Mouse (Mus musculus) large intestine, adult 2 months (tissue): Measurements from ENCODE around the gene Cradd. TPM values are rescaled to one million over a fixed set of nuclear protein-coding genes. Genes with fewer than 3 reads are reported as not detected.

Experiments used
- DNase-seq: peaks from one replicate; pipeline ENCODE4 v3.0.0-alpha.2; 2012; ENCODE audit warnings: low read depth, low spot score
- WGBS: fragments of 180-500 bp; shearing (Covaris S2); methylation state at CpG from one replicate; pipeline ENCODE4 v1.1.7; 2018; 5-methylcytosine and 5-hydroxymethylcytosine counted together
- polyA plus RNA-seq: library from polyadenylated mRNA; depleted of rRNA; stranded (reverse); fragments of >200 nt; gene quantifications from 2 replicates; pipeline ENCODE4 v1.2.3, GENCODE M21; 2012

The Cradd gene
- polyA plus RNA-seq, 1 experiment = 13.4 TPM

- 5% methylated on average over 4 of the region's 4 CpGs for WGBS
- DNase-seq = no peak
These were observed 13.0 kb upstream of the Cradd start for GRCm38 (mm10) chr10:95336781-95337544.

- no peak for DNase-seq
- 95% methylated on average over 1 of the region's 1 CpGs for WGBS
These were observed 10.9 kb upstream of the Cradd start for GRCm38 (mm10) chr10:95334826-95335225.

GRCm38 (mm10) chr10:95332596-95332995, 8.7 kb upstream of the Cradd start:
- WGBS = 89% methylated on average over 3 of the region's 3 CpGs
- no peak for DNase-seq

GRCm38 (mm10) chr10:95330375-95331363, 6.7 kb upstream of the Cradd start:
- DNase-seq = no peak
- WGBS = 85% methylated on average over 9 of the region's 9 CpGs

- 90% methylated on average over 1 of the region's 1 CpGs for WGBS
- no peak for DNase-seq
These were observed 6.0 kb upstream of the Cradd start for GRCm38 (mm10) chr10:95329884-95330283.

DNA sequence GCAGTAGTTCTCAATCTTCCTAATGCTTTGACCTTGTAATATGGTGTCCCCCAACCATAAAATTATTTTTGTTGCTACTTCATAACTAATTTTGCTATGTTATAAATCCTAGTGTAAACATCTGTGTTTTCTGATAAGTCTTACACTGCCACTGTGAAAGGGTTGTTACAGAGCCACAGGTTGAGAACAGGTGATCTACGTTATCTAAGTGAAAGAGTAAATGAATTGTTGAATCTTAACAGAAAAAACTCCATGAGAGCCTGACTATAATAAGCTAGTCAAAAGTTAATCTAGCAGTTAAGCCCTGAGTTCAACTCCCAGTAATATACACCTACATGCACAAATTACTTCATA, 322 bp upstream of the Cradd start:
- 16% methylated on average over 1 of the region's 1 CpGs for WGBS
- DNase-seq = no peak

DNA sequence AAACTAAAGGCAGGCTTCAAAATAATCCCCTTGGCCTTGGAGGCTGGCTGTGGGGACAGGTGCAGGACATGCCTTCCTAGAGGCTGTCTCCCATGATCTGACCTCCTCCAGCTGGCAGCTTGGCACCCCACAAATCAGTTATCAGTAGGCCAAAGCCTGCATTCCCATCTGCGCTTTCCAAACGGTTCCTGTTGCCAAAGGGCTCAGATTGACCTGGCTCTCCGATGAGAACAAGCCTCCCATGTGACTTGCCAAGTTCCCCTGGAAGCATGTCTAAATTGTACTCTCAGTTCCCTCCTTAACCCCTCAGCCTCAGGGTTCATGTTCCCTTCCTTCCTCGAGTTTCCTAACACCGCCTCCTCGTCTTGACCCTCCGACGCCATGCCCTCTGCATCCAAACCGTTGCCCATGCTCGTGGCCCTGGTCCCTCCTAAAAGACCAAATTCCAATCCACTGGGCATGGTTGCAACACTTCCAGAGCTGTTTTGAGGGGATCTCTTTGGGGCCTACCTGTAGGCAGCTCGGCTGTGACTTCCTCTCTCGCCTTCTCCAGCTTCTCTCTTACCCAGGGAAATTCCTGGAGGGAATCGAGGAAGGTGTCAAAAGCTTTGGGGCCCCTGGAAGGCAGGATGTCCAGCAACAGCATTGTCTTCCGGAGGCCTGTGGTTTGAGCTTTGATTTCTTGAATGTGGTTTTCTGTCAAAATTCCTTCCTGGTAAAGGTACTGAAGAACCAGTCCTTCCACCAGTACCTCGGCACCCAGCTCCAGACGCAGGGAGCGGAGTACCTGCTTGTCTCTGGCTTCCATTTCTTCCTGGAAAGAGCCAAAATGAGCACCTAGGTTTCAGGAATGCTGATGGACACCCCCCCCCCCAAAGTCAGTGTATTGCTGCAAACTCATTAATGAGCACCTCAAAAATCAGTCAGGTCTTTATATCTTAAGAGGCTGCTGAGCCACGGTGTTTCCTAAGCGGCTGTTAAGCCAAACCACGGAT, 1.6 kb downstream of the Cradd start:
- WGBS = 36% methylated on average over 20 of the region's 20 CpGs
- DNase-seq = no peak

- DNase-seq = no peak
- WGBS = 45% methylated on average over 13 of the region's 13 CpGs
These were observed 4.9 kb downstream of the Cradd start for GRCm38 (mm10) chr10:95319001-95319400.

GRCm38 (mm10) chr10:95318392-95318708, 5.6 kb downstream of the Cradd start:
- 85% methylated on average over 7 of the region's 7 CpGs for WGBS
- no peak for DNase-seq

GRCm38 (mm10) chr10:95317581-95318391, 6.1 kb downstream of the Cradd start:
- DNase-seq = no peak
- WGBS = 92% methylated on average over 21 of the region's 21 CpGs

- 87% methylated on average over 14 of the region's 14 CpGs for WGBS
- no peak for DNase-seq
These were observed 6.8 kb downstream of the Cradd start for GRCm38 (mm10) chr10:95317091-95317490.

DNA sequence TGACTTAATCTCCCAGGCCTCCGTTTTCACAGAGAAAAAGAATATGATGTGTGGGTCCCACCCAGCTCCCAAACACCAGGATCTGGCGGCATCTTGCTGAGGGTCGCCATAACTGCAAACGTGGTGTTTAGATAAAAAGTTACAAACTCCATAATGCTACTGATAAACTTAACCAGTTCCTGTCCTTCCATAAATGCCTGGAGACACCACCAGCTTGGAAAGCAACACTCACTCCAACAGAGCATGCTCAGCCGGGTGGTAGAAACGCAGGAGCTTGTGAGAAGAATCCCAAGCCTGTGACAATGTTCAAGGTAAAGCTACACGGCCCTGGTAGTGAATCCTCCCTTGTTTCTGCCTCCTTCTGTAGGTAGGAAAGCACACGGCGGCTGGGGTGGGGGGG, 7.3 kb downstream of the Cradd start:
- WGBS = 80% methylated on average over 9 of the region's 9 CpGs
- no peak for DNase-seq

DNA sequence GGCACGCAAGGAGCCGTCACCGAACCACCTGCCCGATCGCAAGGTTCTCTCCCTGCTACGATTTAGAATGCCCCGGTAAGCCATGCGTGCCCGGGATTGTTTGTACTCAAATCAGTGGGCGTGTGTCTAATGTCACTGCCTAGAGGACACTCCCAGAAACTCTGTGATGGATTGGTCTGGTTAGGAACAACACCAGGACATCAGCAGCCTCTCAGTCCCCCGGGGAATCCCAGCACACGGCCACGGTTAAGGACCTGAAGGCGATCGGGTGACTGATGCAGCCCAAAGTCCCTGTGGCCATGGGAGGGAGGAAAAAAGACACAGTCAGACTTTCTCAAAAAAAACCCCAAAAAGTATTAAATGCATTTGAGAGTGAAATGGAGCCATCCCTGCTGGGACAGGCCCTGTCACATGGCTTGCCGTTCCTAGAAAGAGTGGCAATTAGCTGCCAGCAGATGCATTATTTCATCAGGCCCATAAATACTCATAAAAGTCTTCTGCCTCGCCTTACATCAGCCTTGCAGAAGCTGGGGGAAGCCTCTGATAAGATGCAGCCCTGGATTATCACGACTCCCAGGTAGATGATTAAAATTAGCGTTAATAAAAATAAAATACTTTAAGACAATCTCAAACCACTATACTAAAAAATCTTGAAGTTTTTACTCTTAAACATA, 8.0 kb downstream of the Cradd start:
- no peak for DNase-seq
- WGBS = 42% methylated on average over 19 of the region's 19 CpGs

GRCm38 (mm10) chr10:95315321-95315720, 8.6 kb downstream of the Cradd start:
- WGBS = 95% methylated on average over 11 of the region's 11 CpGs
- no peak for DNase-seq

DNA sequence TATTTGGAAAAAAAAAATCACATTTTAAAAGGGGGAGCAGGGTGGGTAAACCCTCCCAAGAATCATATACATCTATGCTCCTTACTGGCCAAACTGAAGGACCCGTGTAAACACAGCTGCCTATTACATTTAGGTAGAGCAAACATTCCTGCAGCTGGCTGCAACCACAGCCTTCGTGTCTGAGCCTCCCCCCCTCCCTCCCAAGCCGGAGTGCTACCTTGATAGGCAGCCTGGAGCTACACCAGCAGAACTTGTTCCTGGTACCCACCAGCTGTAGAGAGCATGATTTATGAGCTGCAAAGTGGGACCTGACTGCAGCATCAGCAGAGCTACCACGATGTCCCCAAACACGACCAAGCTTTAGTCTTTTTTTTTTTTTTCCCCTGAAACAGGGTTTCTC, 9.9 kb downstream of the Cradd start:
- 8% methylated on average over 5 of the region's 5 CpGs for WGBS
- DNase-seq = no peak

DNA sequence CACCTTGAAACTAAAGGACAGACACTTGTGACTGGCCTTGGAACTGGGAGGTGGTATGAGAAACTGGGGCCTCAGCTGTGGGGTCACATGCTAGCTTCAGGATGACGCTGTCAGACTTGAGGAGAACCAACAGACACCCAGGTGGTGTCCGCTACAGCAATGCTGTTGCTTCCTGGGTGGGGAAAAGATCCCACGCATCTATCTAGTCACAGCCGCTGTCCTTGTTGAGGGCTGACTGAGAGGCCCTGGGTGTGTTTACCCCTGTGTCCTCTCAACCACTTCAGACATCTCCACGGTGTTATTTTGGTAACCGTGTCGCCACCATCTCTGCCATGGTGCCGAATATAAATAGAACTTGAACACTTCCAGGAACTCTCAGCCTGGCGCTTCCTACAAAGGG, 10.4 kb downstream of the Cradd start:
- no peak for DNase-seq

DNA sequence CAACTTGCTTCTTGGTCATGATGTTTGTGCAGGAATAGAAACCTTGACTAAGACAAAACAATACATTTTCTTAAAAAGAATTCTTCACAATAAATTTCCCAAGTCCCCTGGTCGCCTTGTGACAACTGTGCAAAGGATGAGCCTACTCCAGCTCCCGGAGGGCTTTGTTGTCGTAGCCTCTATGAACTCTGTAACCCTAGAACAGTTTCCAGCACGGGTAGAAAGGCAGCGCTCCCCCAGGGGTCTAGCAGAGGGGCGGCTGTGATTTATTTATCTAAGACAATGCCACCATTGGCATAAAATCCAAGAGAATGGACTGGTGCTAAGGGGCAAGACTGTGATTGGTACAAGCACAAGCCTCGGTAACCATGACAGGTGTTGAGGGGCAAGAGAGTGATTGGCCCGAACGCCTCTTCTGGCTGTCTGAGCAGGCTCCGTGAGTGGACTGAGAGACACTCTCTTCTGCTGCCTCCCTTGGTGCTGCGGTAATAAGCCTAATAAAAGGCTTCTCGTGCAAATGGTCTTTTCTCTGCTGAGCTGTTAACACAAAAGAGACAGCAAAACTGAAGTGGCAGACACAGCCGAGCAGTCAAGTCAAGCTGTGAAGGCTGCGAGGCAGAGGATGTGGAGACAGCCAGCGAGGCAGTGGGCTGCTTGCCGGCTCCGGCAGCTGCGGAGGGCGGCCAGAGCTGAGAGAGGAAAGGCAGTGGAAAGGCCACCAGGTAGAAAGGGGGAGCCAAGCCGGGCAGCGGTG, 13.1 kb downstream of the Cradd start:
- no peak for DNase-seq
- WGBS = 94% methylated on average over 21 of the region's 21 CpGs

More for the DNA sequence above, 10.4 kb downstream of the Cradd start:
- 32% methylated on average over 9 of the region's 9 CpGs for WGBS
